Mouse (Mus musculus) pancreas, adult 10 weeks (tissue): Measurements from ENCODE around the gene Pigu. TPM values are rescaled to one million over a fixed set of nuclear protein-coding genes. Genes with fewer than 3 reads are reported as not detected.

ENCODE experiments used
- polyA plus RNA-seq: library from polyadenylated mRNA; stranded (reverse); fragments of 350-450 nt; fragmentation: Illumina TruSeq; extraction: RNeasy Lipid Tissue Mini Kit (QIAGEN cat#74804); gene quantifications from one replicate; pipeline ENCODE4 v1.2.3, GENCODE M21; 2015; ENCODE audit warnings: low read depth, low replicate concordance; ENCODE audit not compliant: insufficient read depth

The Pigu gene
- polyA plus RNA-seq: 7.3 TPM

DNA sequence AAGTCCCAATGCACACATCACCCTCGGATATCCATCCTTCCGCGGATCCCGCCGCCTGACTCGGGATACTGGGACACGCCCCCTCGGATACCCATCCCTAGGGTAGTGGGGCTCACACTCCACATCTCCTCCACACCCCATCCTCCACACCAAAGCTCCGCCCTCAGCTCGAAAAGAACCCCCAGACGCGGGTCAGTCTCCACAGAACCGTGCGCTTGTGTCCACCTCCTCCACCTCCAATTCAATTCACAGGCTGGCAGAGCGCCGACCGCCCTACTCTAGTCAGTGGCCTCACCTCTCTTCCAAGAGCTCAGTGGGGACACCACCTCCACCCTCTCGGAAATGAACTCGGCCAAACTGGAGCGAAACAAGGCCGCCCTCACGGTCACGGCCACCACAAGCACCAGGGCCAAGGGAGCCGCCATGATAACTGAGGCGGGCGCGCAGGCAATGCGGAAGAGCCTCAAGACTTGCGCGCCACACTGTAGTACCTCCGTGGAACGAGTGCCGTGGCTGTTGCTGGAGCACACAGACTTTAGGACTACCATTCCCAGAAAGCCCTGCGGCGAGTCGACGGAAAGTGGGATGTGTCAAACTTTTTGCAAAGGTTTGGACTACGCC lies at the start of gene Pigu:
Pigu (minus strand) TSS at position 460 of the 621 bp plus-strand sequence.

DNA sequence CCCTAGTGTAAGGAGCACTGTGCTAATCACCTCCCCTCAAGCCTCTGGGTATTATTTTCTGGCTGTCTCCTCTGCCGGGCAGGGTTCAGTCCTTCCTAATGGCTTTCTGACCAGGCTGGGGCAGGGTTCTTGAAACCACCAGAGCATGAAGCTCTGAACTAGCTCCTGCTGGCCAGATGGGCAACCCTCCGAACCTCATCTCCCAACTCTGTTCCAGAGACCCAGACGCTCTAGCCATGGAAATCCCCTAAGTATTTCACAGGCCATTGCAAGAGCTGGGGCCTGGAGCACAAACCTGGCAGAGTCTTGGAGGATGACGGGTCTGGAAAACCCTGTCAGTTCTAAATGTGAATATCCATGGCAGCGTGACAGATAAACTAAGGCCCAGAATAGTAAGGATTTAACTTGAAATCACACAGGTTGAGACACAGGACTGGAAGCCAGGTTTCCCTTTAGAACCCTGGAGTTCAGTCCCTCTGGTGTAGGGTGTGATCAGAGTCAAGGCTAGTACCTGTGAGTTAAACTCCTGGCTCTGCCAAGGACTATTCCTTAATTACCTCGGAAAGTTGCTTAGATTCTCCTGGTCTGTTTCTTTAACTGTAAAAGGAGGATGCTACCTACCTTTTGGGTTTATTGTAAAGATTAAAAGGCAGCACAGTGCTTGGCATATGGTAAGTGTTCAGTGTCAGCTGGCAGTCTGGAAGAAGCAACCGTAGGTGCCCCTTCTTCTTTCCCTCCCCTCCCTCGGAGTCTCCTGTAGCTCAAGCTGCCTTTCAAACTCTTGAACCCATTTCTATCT lies 23.2 kb upstream of the Pigu start, which contains the start of gene Trp53inp2:
Trp53inp2 (plus strand) TSS at position 799 of the 799 bp plus-strand sequence.

DNA sequence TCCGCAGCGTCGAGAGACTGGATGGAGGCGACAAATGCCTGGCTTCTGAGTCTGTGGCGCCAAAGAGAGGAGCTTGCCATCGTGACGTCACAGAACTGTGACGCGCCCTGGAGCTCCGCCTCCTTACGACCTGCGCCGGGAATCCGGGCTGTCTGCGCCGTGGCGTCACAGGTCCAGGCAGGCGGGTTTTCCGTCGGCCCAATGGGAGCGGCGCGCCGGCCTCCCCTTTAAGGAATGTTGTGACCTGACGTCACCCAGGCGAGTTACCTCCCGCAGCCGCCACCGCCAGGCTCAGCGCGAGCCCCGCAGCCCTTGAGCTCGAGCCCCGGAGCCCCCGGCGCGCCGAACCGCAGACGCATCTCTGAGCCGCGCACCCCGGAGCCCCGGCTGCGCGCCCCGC lies 81.0 kb downstream of the Pigu start, which contains the start of gene Map1lc3a:
Map1lc3a (plus strand) TSS at position 103 of the 400 bp plus-strand sequence.

DNA sequence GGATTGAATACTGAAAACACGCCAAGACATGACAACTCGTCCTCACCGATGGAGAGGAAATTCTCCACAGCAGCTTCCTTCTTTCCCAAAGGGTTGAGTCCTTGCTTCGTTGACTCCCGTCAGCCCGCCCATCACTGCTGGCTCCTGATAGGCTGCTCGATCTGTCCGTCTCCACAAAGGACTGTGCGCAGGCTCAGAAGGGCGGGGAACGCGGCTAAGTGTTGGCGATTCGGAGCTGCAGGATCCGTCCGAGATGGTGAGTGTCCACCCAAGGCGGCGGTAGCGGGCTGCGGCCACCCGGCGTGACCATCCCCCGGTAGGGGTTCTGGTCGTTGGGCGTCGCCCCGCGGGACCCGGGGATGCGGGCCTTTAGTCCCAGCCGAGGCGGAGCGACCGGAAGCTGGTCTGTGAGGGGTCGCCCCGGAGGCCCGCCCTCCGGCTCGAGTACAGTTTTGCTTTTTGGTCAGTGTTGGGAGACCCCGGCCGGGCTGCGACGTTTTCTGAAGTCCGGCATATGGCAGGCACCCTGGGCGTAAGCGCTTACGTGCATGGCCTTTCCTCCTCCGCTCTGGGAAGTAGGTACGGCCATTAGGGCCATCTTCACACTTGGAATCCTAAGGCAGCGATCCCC lies 120.8 kb downstream of the Pigu start, which contains the start of gene Dynlrb1:
Dynlrb1 (plus strand) TSS at position 172 of the 631 bp plus-strand sequence.

Other genes with a start within 250 kb of the Pigu start
- 7.0 TPM for gene Itch, start 223.9 kb downstream of the Pigu start, polyA plus RNA-seq
- 60.0 TPM for gene Dynlrb1, start 120.9 kb downstream of the Pigu start, polyA plus RNA-seq
- 36.9 TPM for gene Map1lc3a, start 81.1 kb downstream of the Pigu start, polyA plus RNA-seq
- gene Trp53inp2, start 23.6 kb upstream of the Pigu start, polyA plus RNA-seq: 34.1 TPM
- gene Ncoa6, start 116.5 kb upstream of the Pigu start, polyA plus RNA-seq: 7.0 TPM
- 6.0 TPM for gene Acss2, start 160.5 kb upstream of the Pigu start, polyA plus RNA-seq
- 4.5 TPM for gene Ggt7, start 160.8 kb upstream of the Pigu start, polyA plus RNA-seq
- 3.0 TPM for gene Gss, start 235.4 kb upstream of the Pigu start, polyA plus RNA-seq